Mouse (Mus musculus) megakaryocyte, embryonic 14.5 days (primary cell): Measurements from ENCODE around the gene Sars.

Experiments used
- FLI1 ChIP-seq: IDR thresholded peaks from 2 replicates; pipeline ENCODE4 v1.6.1; 2012; ENCODE audit warnings: low read length, inconsistent platforms, mixed read lengths
- GATA1 ChIP-seq: IDR thresholded peaks from 3 replicates; pipeline ENCODE4 v1.6.1; 2012; ENCODE audit warnings: mixed read lengths, low read length, inconsistent platforms, borderline replicate concordance

- TF ChIP-seq GATA1 (no peak), FLI1 (no peak)
These were observed 38.6 kb downstream of the Sars start for GRCm38 (mm10) chr3:108406306-108406885.
